Mouse (Mus musculus): ENCODE data around the gene Cetn3.

Cetn3 gene

DNA sequence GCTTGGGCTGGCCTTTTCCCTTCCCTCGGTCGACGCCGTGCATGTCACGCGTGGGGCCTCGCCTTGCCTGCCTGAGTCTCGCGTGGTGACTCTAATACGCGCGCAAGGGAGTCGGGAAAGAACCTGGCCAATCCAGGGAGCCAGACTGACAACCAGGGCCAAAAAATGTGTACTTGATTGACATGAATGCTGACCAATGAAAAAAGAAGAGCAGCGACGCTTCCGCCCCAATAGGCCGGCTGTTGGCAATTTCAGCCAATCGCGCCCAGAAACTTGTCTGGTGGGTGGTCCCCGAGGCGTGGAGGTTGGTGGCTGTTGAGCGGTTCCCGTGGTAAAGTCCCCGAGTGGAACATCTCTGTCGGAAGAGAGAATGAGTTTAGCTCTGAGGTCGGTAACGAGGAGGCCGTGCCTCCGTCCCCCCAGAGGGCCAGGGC is at the start of gene Cetn3:
Gene Cetn3, plus strand, starts transcription at position 107 of the 434 bp plus-strand sequence.
- DNase-seq (ENCODE audit: low spot score): peak; percentile 97

DNA sequence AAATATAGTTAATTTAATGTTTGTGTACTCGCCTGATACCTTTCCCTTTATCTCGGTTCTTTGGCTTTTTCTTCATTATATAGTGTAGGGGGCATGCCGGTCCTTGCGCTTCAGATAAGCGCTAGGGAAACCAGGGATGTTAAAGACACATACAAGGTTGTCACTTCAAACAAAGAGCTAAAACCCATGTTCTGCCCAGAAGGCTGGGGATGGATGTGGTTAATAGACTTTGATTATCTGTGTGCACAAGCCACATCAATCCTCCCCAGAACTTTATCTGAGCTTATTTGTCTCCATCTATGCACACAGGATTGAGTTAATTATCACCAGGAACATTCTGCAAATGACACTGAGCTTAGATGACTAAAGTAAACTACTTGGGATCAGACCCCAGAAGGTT is 46.3 kb upstream of the Cetn3 start:
- DNase-seq (ENCODE audit: low spot score): no peak

DNA sequence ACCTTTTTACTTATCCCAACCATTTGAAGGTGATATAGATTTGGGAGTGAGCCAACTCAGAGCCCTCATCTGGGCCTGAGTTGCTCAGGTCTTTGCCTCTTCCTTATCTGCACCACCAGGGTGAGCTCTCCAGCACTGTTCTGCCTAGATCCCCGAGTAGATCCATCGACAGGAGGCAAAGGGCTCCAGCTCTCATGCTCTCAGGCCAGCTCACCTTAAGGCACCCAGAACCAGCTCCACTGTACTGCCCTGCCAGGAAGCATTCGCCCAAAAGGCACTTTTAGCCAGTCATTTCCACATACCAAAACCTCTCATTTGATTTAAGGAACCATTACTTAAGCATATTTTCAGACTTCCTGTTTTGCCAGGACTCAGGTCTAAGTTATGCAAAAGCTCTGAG is 42.0 kb upstream of the Cetn3 start:
- DNase-seq (ENCODE audit: low spot score): no peak

DNA sequence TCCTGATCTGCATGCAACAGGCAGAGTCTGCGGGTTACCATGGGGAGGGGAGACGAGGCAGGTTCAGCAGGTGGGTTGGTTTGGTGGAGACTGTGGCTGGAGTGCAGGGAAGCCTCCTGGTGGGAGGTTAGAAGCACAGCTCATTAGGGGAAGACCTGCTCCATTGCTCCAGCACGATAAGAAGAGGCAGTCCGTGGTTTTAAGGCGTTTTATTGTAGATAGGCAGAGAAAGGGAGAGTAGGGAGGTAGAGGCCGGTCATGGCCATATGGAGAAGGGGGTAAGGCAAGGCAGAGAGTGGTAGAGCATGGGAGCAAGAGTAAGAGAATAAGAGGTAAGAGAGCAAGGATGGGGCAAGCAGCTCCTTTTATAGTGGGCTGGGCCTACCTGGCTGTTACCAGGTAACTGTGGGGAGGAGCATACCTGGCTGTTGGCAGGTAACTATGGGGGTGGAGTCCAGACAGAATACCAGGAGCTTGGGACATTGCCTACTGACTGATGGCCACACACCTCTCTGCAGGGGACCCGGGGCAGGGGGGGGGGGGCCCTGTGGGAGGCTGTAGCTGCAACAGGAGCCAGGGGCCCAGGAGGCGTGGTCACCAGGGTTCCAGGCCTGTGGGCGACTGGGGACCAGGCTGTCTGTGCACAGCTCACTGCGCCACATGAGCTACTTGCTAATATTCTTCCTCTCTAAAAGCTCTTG is 39.3 kb upstream of the Cetn3 start:
- DNase-seq (ENCODE audit: low spot score): no peak

DNA sequence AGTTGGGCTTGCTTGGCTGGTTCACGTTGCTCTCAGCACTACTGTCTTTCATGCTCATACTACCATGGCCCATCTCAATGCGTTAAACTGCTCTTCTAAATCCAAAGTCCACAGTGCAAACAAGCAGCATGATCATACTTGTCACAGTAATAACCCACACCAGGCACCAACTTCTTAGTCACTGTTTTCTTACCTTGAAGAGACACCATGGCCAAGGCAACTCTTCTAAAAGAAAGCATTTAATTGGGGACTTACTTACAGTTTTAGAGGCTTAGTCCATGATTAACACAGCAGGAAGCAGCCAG is 38.8 kb upstream of the Cetn3 start:
- no peak for DNase-seq (ENCODE audit: low spot score)

DNA sequence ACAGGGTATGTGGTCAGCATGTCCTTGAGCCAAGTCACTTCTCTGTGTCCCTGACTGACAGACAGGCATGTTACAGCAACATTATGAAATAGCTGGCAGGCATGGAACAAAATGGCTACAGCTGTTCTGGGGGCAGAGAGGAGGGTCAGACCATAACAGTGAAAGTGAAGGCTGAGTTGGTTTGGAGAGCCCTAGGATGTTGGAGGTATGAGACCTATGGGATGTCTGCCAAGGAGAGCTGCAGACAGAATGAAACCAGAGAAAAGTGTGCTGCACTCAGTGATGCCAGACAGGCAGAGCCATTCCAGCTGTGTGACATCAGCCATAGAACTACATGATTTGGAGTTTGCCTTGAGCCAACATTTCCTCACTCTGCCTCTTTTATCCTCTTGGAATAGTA is 28.0 kb upstream of the Cetn3 start:
- DNase-seq (ENCODE audit: low spot score): no peak

DNA sequence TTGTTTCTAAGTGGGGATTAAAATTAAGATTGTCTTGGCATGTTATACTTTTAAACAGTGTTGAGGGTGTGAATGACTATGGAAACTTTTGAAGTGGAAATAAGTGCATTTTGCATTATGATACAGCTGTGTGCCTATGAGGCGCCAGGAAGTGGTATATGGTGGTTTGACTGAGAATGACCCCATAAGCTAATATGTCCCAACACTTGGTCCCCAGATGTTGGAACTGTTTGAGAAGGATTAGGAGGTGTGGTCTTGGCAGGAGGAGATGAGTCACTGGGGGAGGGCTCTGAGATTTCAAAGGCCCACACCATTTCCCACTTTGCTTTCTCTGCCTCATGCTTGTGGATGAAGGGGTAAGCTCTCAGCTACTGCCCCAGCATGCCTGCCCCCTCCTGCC is 27.6 kb upstream of the Cetn3 start:
- no peak for DNase-seq (ENCODE audit: low spot score)

DNA sequence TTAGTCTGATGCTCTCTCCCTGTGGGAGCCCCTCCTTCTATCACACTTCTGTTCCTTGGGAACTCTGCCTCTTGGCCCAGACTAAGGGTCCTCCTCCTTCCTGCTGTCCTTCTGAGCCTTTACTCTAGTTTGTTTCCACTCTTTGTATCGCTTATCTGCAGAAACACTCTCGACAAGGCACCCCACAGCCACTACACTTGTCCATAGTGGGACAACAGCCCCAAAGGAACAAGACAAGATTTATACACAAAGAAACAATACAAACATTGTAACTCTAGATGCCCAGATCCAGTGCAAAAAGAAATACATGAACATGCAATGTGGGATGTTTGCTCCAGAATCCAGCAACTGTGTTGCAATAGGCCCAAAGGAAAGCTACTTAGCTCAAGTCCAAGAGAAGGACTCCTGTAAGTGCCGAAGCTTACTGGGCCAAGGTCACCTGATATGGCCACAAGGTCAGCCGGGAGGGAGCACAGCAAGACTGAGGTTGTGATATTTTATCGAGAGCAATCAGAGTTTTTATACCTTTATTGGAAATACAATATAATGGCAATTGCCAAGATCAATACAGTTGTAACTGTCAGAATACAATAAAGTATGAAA is 25.7 kb upstream of the Cetn3 start:
- no peak for DNase-seq (ENCODE audit: low spot score)

DNA sequence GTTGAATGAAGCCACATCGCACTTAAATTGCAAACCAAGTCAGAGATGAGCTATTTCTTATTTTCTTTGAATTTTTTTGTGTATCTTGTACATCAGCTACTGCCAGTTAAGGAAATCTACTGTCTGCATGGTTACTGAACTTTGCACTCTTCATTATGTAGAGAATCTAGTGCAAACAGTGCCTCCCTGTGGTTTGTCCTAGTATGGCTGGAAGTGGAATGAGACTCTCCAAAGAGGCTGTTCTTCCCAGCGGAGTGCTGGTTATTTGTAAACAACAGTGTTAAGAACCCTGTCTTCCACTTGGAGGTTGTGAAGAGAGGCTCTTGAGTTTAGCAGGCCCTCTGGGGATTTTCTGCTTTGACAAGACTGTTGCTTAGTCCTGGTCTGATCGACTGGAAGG is 22.5 kb upstream of the Cetn3 start:
- peak; percentile 41 for DNase-seq (ENCODE audit: low spot score)

DNA sequence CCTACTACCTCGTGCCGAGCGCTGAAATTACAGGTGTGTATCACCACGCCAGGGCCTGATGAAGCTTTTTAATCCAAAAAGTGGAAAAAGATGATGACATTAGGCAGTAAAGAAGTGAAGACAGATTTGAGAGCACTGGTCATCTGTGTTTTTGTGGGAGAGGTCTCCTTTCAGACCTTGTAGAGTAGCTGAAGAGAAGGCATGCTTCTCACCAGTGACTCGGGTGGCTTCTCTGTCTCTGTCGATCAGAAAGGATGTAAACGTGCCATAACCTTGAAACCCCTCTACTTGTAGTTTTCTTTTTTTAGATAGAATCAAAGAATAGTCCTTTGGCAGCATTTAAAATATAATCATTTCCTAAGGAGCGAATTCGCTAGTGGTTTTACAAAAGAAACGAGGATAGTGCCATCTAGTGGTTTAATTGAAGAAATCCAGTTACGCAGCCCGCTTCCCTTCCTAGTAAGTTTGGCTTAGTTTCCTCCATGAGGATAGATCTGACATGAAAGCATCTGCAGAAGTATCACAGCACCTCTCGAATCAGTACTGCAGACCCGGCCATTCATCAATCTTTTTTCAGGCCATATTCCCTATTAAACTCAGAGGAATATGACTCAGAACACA is 21.2 kb upstream of the Cetn3 start:
- peak; percentile 67 for DNase-seq (ENCODE audit: low spot score)

DNA sequence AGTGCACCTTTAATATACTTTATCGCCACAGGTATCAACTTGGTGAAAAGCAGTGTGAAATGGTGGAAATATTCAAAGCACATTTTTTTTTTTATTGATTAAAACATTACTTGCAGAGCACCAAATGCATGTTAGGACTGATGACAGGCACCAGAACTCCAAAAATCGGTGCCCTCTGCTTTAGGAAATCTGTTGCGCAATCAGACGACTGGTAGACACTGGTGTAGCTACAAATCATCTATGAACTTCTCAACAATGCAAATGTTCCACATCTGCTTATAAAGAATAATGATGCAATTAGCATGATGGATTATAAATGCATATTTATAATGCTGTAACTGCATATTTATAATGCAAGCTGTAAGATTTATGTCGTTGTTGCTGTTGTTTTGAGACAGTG is 18.7 kb upstream of the Cetn3 start:
- no peak for DNase-seq (ENCODE audit: low spot score)

DNA sequence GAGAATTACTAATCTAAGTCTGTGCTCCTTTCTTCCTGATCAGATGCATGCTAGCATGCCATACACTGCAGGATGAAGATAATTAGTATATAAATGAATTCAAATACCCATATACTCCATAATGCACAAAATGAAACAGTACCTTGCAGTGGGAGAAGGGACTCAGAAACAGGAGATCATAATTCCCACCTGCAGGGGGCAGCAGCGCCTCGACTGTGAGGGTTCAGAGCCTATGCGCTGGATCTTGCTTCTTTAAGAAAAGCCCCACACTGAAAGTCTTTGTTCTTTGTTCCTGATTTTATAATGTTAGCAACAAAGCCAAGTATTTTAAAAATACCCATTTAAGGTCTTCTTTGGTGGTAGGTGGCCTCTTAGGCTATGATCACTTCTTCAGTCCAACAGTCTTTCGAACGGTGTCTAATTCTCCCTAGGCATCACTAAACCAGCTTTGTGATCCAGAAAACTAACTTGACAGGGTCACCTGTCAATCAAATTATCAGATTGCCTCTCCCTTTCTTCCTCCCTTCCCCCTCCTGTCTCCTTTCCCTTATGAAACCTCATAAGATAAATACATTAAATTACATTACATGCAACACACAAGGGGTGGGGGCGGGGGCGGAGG is 15.7 kb upstream of the Cetn3 start:
- DNase-seq (ENCODE audit: low spot score): peak; percentile 82

DNA sequence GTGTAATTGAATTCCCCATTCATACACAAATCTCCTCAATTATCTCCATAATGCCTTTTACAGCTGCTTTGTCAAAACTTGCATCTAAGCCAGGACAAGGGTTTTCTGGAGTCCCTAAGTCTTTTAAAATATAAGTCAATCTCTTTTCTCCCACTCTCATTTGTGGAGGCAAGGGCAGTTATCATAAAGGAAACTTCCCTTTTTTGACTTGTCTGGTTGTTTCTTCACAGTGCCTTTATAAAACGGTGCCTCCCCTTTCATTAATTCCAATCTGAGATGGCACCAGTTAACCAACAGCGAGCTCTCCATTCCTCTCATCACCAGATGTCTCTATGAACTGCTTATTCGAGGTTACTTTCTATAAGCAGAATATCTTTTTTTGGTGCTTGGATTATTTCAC is 6.7 kb upstream of the Cetn3 start:
- no peak for DNase-seq (ENCODE audit: low spot score)

DNA sequence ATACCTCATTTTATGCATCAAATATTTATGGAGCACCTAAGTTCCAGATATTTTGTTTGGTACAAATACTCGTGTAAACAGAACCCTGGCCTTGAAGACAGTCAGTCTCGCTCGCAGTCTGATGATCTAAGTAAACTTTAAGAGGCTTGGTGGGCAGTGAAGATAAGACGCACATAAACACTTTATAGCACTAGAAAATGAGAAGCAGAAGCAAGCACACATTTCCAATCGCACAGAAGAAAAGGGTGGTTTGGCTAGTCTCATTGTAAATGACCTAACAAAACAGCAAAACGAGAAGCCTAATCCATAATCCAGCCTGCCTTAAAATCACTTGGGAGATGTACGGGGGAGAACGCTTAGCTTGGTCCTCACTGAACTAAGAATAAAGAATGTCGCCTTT is 402 bp upstream of the Cetn3 start:
- DNase-seq (ENCODE audit: low spot score): no peak

DNA sequence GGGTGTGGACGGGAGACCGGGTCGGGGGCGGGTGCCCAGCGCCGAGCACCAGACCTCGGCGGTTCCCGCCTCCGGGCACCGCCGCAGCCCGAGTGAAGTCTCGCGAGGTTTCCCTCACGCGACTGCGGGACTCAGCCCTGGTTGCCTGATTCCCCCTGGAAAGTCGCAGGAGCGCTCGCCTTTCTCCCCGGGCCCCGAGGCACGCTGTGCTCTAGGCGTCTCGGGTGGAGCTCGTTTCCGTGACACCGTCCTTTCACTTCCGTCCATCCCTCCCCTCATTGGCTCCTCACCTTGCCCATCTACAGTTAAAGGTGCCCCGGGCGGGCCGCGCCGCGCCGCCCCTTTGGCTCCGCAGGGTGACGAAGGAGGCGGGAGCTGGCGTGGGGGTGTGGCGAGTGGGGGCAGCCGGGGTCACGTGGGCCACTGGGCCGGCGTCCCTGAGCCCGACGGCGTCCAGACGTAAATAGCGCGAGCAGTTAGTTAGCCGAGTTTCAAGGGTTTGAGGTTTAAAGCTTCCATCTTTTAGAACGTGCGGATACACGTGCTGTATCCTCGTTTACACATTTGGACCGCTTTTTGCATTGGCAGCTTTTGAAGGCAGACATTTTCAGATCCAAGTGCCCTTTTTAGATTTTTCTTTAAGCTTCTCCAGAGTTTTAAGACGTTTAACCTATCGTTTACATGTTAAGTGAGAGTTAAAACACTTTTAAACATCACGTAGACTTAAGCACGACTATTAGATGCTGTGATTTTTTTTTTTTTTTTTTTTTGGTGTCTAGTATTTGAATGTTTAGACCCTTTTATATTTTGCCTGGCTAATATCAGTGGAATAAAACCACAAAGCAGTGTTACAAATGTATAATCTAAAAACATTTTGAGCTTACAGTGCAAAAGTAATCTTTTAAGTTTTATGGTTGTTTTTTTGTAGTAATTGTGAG is 797 bp downstream of the Cetn3 start:
- DNase-seq (ENCODE audit: low spot score): peak; percentile 97

DNA sequence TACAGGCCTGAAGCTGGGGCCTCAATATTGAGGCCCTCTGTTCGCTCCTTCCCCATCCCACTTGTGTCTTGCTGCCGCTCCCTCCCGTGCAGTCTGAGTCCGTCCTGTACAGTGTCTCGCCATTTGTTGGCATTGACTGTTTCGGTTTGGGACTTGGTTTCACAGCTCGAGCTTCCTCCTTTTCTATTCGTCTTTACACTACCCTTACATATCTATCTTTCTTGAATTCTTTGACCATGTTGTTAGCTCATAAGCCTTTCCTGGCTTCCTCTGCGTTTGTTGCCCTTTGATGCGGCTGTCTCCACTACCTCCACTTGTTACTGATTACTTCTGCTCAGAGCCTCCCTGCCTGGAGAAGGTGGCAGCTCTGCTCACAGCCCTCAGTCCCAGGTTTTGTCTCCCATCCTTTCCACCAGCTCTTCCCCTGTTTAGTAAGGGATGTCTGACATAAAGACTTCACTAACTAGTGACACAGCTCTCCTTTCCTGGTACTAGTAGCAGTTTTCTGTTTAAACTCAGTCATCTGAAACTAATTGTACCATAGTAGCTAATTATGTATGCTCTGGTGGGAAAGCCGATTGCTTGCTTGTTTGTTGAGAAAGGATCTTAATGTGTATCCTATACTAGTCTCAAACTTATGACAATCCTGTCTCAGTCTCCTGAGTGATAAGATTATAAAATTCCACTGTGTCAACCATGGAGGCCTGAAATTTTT is 3.0 kb downstream of the Cetn3 start:
- DNase-seq (ENCODE audit: low spot score): no peak

DNA sequence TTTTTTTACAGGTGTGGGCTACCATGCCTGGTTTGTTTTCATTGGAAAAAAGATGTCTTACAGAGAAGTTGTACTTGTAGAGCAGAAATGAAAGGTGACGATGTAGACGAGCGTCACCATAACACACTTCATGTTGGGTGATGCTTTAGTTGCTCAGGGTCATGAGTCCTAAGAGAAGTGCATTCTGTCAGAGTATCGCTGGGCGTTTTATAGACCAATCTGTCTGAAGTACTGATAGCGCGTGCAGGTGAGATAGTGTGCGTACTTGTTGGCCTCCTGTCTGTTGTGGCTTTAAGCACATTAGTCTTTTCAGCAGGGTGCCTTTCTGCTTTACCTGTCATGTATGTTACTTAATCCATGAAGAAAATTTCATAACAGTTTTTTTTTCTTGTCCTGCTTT is 7.3 kb downstream of the Cetn3 start:
- DNase-seq (ENCODE audit: low spot score): no peak

DNA sequence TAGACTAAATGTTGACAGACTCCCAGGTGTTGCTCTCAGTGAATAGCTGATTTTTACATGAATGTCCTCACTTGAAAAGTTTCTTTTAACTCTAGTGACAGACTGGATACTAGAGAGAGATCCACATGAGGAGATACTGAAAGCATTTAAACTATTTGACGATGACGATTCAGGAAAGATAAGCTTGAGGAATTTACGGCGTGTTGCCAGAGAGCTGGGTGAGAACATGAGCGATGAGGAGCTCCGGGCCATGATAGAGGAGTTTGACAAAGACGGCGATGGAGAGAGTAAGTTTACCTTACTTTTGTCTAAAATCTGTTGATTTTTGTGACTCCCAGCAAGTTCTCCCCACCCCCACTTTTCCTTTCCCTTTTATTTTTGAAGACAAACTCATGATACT is 9.0 kb downstream of the Cetn3 start:
- no peak for DNase-seq (ENCODE audit: low spot score)

DNA sequence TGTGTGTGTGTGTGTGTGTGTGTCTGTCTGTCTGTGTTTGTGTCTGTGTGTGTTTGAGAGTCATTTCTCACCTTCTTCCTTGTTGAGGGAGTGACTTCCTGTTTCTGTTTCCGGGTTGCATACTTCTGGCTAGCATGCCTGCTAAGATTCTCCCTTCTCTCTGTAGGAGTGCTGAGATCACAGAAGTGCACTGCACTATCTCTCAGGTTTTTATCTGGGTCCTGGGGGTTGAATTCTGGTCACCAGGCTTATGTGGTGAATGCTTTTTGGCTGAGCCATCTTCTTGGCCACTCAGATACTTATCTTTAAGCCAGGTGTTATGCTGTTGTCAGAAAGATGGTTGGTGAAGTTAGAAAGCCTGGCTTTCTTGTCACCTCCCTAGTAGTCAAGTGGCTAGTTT is 11.0 kb downstream of the Cetn3 start:
- DNase-seq (ENCODE audit: low spot score): no peak

DNA sequence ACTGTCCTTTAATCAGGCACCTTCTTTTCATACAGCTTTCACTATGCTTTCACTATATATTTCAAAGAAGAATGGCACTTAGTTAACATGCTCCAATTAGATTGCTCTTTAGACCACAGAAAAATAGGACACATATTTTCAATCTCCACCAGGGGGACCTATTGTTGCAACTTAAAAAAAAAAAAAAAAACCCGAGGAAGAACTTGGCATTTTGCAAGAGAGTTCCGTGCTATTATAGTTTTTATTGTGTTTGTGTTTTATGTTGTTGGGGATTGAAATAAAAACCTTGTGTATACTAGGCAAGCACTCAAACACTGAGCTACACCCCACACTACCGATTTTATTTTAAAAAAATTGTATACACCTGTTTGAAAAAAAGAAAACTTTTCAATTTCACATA is 18.2 kb downstream of the Cetn3 start:
- no peak for DNase-seq (ENCODE audit: low spot score)

DNA sequence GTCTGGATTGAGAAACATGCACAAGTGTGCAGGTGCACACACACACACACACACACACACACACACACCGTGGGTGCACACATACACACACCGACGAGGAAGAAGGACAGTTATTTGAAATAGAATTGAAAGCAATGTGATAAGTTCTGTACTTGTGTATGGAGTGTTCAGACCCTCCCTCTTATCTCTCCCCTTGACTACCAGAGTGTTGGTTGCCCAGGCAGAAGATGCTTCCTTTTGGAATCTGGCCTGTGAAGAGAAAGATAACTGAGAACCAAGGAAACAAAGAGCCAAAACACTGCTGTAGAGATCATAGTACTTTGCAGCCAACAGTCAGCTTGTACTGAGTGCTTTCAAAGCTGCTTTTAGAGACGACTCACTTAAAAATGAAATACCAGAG is 20.8 kb downstream of the Cetn3 start:
- DNase-seq (ENCODE audit: low spot score): no peak

DNA sequence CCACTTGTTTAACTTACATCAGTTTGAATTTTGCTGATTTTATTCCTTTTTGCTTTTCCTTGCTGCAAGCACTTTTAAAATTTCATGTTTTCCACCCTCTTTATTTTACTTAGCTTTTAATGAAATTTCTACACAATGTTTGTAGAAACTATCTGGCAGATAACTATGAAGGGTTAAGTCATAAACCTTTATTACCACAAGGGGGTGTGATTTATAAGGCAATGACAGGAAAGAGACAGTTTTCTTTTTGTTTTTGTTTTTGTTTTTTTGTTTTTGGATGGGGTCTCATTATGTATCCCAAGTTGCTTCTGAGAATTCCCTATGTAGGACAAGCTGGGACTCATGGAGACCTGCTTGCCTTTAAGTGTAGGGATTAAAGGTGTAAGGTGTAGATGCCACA is 39.9 kb downstream of the Cetn3 start:
- no peak for DNase-seq (ENCODE audit: low spot score)
